Mouse (Mus musculus) forebrain, embryonic 12.5 days (tissue): ENCODE measurements around the gene Gm28038. TPM values are rescaled to one million over a fixed set of nuclear protein-coding genes. Genes with fewer than 3 reads are reported as not detected.
A peak's percentile ranks its signal among the peaks of the same experiment; 100 is the strongest.

Experiments
- ATAC-seq: fragments of 200-750 bp; cut with Nextera tagmentation; 2 replicates; pipeline ENCODE4 v1.8.0; 2017; ENCODE audit warnings: moderate TSS enrichment; ENCODE audit not compliant: low FRiP score
- H3K27ac ChIP-seq: fragments of 300-500 bp; sonication (generic); 2 replicates; pipeline ENCODE4 v1.5.1; 2016; ENCODE audit warnings: mild to moderate bottlenecking
- H3K27me3 ChIP-seq: fragments of 300-500 bp; sonication (generic); 2 replicates; pipeline ENCODE4 v1.6.1; 2016; ENCODE audit warnings: mild to moderate bottlenecking
- H3K36me3 ChIP-seq: fragments of 300-500 bp; sonication (generic); replicated peaks from 2 replicates; pipeline ENCODE4 v1.6.1; 2016; ENCODE audit warnings: mild to moderate bottlenecking
- H3K4me1 ChIP-seq: fragments of 300-500 bp; sonication (generic); 2 replicates; pipeline ENCODE4 v1.6.1; 2016
- H3K4me2 ChIP-seq: fragments of 300-500 bp; sonication (generic); 2 replicates; pipeline ENCODE4 v1.6.1; 2016; ENCODE audit warnings: mild to moderate bottlenecking, moderate library complexity
- H3K4me3 ChIP-seq: fragments of 300-500 bp; sonication (generic); replicated peaks from 2 replicates; pipeline ENCODE4 v1.5.1; 2016; ENCODE audit warnings: mild to moderate bottlenecking
- H3K9ac ChIP-seq: fragments of 300-500 bp; sonication (generic); 2 replicates; pipeline ENCODE4 v1.6.1; 2016; ENCODE audit warnings: mild to moderate bottlenecking
- H3K9me3 ChIP-seq: fragments of 300-500 bp; sonication (generic); 2 replicates; pipeline ENCODE4 v1.6.1; 2016
- WGBS: fragments of 180-500 bp; shearing (Covaris S2); methylation state at CpG from one replicate; pipeline ENCODE4 v1.1.7; 2016; 5-methylcytosine and 5-hydroxymethylcytosine counted together
- polyA plus RNA-seq: library from polyadenylated mRNA; unstranded; fragments of >200 nt; fragmentation: Nextera tagmentation; extraction: Ambion mirVana; gene quantifications from 2 replicates; pipeline ENCODE4 v1.2.1, GENCODE M21; 2016

Gm28038 gene
- polyA plus RNA-seq, 1 experiment from 2014 or later: not detected

- ATAC-seq: no peak
- WGBS: 93% methylated on average over 15 of the region's 15 CpGs
Measured at GRCm38 (mm10) chr2:30259131-30260064, 21.4 kb upstream of the Gm28038 start.

GRCm38 (mm10) chr2:30261064-30261736, 19.6 kb upstream of the Gm28038 start:
- no peak overlapping the region for H3K4me2 ChIP-seq
- peaks cover 88% of the 10 kb centered on the region for H3K36me3 ChIP-seq
- 84% methylated on average over 4 of the region's 4 CpGs for WGBS
- no peaks in the 10 kb centered on the region for H3K9me3 ChIP-seq
- H3K9ac ChIP-seq: no peak overlapping the region
- no peak for ATAC-seq
- no peak overlapping the region for H3K4me3 ChIP-seq
- no peaks in the 10 kb centered on the region for H3K27me3 ChIP-seq
- H3K4me1 ChIP-seq: peaks cover 15% of the 10 kb centered on the region
- no peak overlapping the region for H3K27ac ChIP-seq

More at GRCm38 (mm10) chr2:30259131-30260064, 21.4 kb upstream of the Gm28038 start:
- H3K9me3 ChIP-seq: no peaks in the 10 kb centered on the region
- H3K4me3 ChIP-seq: no peak overlapping the region
- peaks cover 4% of the 10 kb centered on the region for H3K4me1 ChIP-seq
- H3K27ac ChIP-seq: no peak overlapping the region
- no peaks in the 10 kb centered on the region for H3K27me3 ChIP-seq
- no peak overlapping the region for H3K4me2 ChIP-seq
- peaks cover 95% of the 10 kb centered on the region for H3K36me3 ChIP-seq
- H3K9ac ChIP-seq: no peak overlapping the region

DNA sequence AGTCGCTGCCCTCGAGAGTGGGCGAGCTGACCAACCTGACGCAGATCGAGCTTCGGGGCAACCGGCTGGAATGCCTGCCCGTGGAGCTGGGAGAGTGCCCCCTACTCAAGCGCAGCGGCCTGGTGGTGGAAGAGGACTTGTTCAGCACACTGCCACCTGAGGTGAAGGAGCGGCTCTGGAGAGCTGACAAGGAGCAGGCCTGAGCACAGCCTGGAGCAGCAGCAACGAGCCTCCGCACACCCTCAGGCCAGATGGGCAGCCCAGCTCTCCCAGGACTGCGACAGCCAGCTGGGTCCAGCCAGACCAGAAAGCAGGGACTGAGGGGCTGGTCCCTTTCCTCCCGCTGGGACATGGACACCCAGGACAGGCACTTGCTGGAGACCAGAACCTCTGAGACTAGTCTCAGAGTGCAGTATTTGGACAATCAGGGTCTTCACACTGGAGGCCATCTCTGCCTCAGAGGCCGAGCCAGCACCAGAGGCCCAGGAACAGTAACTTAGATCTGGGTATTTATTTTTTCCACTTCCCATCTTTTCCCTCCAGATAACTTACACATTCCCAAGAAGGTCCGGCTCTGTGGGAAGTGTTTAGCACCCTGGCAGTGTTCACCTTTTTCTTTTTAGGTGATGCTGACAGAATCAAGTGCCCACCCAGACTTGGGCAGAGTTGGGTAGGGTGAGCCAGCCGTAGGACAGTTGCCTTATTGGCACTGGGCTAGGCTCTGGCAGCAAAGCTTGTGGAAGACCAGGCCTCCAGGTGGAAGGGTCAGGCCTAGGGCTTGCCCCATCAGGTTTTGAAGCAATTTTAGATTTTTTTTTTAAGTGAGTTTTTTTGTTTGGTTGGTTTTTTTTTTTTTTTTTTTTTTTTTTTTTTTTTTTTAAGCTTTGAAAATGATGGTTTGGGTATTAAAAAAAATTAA, 18.7 kb upstream of the Gm28038 start:
- Histone ChIP-seq H3K4me3 (no peak overlapping the region), H3K4me2 (no peak overlapping the region), H3K4me1 (peaks cover 24% of the 10 kb centered on the region), H3K36me3 (peaks cover 78% of the 10 kb centered on the region), H3K27me3 (no peaks in the 10 kb centered on the region), H3K27ac (0 out of 2 replicates have a peak overlapping the region, but pooled peaks have one; percentile 8), H3K9ac (no peak overlapping the region), H3K9me3 (no peaks in the 10 kb centered on the region)
- WGBS: 95% methylated on average over 18 of the region's 18 CpGs
- ATAC-seq: no peak

DNA sequence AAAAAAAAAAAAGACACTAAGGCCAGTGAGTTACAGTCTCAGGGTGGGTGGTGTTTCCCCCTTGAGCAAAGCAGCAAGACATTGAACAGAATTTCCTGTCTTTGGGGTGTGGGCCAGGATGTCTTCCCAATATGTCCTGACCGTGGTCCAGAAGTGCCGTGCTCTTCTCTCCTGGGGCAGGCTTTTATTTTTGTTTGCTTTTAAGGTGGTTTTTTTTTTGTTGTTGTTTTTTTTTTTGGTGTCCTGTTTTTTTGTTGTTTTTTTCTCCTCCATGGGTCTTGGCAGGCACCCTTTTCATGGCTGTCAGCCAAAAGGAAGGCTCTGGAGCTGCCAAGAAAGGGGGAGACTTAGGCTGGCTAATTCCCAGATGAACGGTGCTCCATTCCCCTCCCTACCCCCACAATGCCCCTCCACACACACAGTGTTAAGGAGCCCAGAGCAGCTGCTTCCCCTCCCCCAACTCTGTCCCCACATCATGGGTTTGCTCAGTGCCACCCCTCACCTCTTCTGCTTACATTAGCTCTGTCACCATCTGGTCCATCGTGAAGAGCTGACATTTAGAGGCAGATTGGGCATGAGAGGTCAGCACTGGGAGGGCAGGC, 17.9 kb upstream of the Gm28038 start:
- Histone ChIP-seq H3K4me2 (no peak overlapping the region), H3K9me3 (no peaks in the 10 kb centered on the region), H3K4me1 (peaks cover 24% of the 10 kb centered on the region), H3K4me3 (no peak overlapping the region), H3K9ac (no peak overlapping the region), H3K36me3 (peaks cover 76% of the 10 kb centered on the region), H3K27ac (0 out of 2 replicates have a peak overlapping the region, but pooled peaks have one; percentile 31), H3K27me3 (no peaks in the 10 kb centered on the region)
- WGBS: 73% methylated on average over 4 of the region's 4 CpGs
- no peak for ATAC-seq

DNA sequence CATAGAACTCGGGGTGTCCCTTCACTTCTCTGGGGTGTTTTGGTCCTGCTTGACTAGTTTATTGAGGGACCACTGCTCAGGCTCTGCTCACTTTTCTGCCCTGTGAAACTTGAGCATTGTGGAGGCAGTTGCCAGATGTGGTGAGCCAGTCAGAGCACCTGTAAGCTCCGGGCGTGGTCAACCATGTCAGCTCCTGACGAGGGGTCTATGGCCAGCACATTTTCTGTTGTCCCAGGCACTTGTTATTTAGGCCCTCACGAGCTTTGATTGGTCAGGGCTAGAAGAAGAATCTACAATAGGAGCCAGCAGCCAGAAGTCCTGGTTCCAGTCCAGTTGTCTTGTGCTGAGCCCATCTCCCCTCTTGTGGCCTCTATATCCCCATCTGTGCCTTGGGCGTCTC, 17.0 kb upstream of the Gm28038 start:
- H3K4me2 ChIP-seq: no peak overlapping the region
- peaks cover 24% of the 10 kb centered on the region for H3K4me1 ChIP-seq
- no peaks in the 10 kb centered on the region for H3K9me3 ChIP-seq
- H3K27me3 ChIP-seq: no peaks in the 10 kb centered on the region
- no peak for ATAC-seq
- H3K27ac ChIP-seq: 0 out of 2 replicates have a peak overlapping the region, but pooled peaks have one; percentile 13
- H3K36me3 ChIP-seq: peaks cover 67% of the 10 kb centered on the region
- no peak overlapping the region for H3K9ac ChIP-seq
- H3K4me3 ChIP-seq: no peak overlapping the region
- WGBS: 95% methylated on average over 6 of the region's 6 CpGs

- no peak overlapping the region for H3K4me2 ChIP-seq
- 84% methylated on average over 7 of the region's 7 CpGs for WGBS
- no peaks in the 10 kb centered on the region for H3K9me3 ChIP-seq
- no peak for ATAC-seq
- no peaks in the 10 kb centered on the region for H3K27me3 ChIP-seq
- H3K4me1 ChIP-seq: peaks cover 24% of the 10 kb centered on the region
- no peak overlapping the region for H3K4me3 ChIP-seq
- H3K27ac ChIP-seq: peak overlapping the region; percentile 70
- H3K36me3 ChIP-seq: peaks cover 56% of the 10 kb centered on the region
- no peak overlapping the region for H3K9ac ChIP-seq
Measured at GRCm38 (mm10) chr2:30264671-30265519, 15.9 kb upstream of the Gm28038 start.

- Histone ChIP-seq H3K4me1 (peaks cover 24% of the 10 kb centered on the region), H3K36me3 (peaks cover 47% of the 10 kb centered on the region), H3K4me2 (no peak within 1 kb of the TSS), H3K9ac (no peak within 1 kb of the TSS), H3K27me3 (no peaks in the 10 kb centered on the region), H3K4me3 (no peak within 1 kb of the TSS), H3K9me3 (no peaks in the 10 kb centered on the region), H3K27ac (peak within 1 kb of the TSS; percentile 70)
- 36% methylated on average over 5 of the region's 5 CpGs for WGBS
- ATAC-seq: no peak
Measured at GRCm38 (mm10) chr2:30265767-30266253, 15.0 kb upstream of the Gm28038 start, which contains the start of gene Phyhd1. Gene Phyhd1, plus strand, starts transcription at chr2:30266203.

DNA sequence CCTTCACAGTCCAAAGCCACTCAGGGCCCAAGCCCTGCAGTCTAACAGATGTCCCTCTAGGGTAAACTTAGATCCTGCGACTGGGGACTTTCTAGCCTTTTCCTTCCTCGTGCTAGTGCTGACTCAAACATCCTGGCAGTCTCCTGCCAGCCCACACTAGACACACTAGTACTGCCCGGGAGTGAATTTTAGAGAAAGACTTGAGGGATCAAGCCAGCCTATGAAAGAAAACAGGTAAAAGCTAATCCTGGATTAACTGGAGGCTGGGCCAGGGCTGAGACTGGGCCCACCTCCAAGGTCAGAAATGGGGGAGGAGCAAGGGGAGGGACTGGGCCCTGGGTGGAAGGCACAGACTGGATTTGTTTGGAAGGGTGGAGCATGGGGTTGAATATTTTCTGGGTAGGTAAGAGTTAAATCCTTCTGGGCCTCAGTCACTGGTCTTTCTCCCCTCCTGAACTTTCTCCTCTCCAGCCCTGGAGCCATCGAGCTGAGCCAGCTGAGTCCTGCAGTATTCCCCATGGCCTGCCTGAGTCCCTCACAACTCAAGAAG, 14.4 kb upstream of the Gm28038 start:
- Histone ChIP-seq H3K27me3 (no peaks in the 10 kb centered on the region), H3K4me3 (no peak overlapping the region), H3K4me2 (no peak overlapping the region), H3K4me1 (peaks cover 24% of the 10 kb centered on the region), H3K9me3 (no peaks in the 10 kb centered on the region), H3K36me3 (peaks cover 41% of the 10 kb centered on the region), H3K9ac (no peak overlapping the region), H3K27ac (peak overlapping the region; percentile 70)
- no peak for ATAC-seq
- WGBS: 13% methylated on average over 4 of the region's 4 CpGs

GRCm38 (mm10) chr2:30267466-30267865, 13.4 kb upstream of the Gm28038 start:
- Histone ChIP-seq H3K4me1 (peaks cover 24% of the 10 kb centered on the region), H3K27ac (no peak overlapping the region), H3K36me3 (peaks cover 31% of the 10 kb centered on the region), H3K9me3 (no peaks in the 10 kb centered on the region), H3K9ac (peak overlapping the region; percentile 17; the same call in 1 of the 2 replicates), H3K4me3 (no peak overlapping the region), H3K27me3 (no peaks in the 10 kb centered on the region), H3K4me2 (no peak overlapping the region)
- no peak for ATAC-seq
- 94% methylated on average over 2 of the region's 2 CpGs for WGBS

DNA sequence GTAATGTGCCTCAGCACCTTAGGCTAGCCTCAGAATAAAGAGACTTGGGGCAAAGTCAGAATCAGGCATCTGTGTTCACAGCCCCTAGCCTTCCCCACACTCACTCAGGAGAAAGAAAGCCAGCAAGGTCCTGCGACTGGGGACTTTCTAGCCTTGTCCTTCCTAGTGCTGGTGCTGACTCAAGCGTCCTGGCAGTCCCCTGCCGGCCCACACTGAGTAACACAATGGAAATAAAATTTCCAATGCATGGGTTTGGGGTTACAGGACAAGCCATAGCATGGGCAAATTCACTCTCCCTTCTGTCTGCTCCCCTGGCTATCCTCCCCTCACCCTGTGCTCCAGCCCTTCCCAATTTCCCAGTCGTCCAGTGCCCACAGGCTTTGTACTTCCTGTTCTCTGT, 12.5 kb upstream of the Gm28038 start:
- Histone ChIP-seq H3K4me3 (no peak overlapping the region), H3K36me3 (peaks cover 27% of the 10 kb centered on the region), H3K4me2 (no peak overlapping the region), H3K27me3 (no peaks in the 10 kb centered on the region), H3K4me1 (peaks cover 20% of the 10 kb centered on the region), H3K9ac (no peak overlapping the region), H3K9me3 (no peaks in the 10 kb centered on the region), H3K27ac (no peak overlapping the region)
- WGBS: 57% methylated on average over 4 of the region's 4 CpGs
- ATAC-seq: no peak
